Mouse (Mus musculus) embryo, embryonic 11 days (tissue): ENCODE measurements at regions not wholly inside any gene's neighbourhood (a gene's known extent, or its start where the extent isn't known, plus 50 kb on each side); places are given as distances from the start of the nearest gene placed in this dataset.

Experiments used
- DNase-seq: peaks from one replicate; pipeline ENCODE4 v3.0.0-alpha.2; 2015

GRCm38 (mm10) chr4:95155178-95155577 is 103.2 kb upstream of the Jun start:
- DNase-seq: no peak

- DNase-seq: no peak
These were observed 103.8 kb upstream of the Jun start for GRCm38 (mm10) chr4:95155796-95156195.

GRCm38 (mm10) chr4:95156451-95157271 is 104.6 kb upstream of the Jun start:
- DNase-seq: no peak

DNA sequence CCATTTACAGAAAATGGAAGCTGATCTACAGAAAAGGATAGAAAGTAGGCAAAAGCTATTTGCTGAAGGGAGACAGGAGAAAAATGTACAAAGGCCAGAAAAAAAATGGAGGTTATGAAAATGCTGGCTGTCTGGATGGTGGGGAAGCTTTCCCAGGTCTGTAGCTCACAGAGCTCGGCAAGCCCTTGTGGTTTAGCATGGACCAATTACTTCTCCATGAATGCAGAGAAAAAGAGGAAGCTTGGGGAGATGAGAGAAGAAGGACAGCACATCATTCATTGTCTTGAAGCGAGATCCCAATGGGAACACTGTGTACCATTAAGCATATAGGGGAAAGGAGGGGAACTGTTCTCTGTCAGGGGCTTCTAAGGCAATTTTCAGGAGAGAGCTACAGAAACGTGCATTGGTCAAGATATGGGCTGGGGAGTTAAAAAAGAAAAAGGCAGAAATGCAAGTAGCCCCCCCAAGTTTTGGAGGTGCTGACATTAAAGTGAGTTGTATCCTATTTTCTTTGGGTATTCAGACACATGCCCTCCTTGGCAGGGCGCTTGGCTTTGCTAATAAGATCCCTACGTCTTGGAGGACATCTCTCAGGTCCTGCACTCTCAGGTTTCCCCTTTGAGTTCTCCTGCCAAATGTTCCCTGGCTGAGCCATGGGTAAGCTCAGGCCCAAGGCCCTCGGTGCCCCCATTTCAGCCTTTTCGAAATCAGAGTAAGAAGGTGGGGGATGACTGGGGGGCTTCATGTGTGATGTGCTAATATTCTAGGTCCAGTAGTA is 105.8 kb upstream of the Jun start:
- DNase-seq: no peak

GRCm38 (mm10) chr4:95158632-95159424 is 106.8 kb upstream of the Jun start:
- DNase-seq: no peak

DNA sequence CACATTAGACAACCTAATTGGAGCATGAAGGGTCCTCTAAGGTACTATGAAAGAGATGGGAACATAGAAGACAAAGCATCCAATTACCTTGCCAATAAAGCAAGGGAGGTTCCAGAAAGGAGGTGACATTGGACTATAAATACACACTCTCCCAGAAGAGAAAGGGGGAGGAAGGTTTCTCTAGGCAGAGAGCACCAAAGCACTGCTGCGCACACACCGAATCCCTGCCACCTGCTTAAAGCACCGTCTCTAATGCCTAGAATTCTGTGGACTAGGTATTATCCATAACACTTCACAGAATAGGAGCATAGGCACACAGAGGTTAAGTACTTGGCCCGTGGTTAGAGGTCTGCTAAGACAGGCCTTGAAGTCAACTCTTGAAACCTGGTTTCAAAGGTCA is 107.8 kb upstream of the Jun start:
- no peak for DNase-seq

DNA sequence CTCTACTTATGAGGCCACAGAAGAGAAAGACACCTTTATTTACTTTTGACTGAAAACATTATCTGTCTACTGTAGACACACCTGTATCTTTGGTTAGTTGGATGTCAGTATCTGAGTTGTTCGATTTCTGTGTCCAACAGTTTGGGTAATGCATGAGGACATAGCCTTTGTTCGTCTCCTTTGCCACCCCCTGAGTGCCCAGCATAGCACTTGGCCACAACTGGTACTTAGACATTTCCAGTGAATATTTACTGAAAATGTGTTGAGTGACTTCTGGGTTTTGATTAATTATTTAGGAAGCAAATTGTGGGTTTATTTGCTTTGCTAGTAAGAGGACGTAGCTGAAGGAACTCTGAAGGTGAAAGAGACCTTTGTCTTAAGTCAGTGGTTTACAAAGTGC is 108.4 kb upstream of the Jun start:
- no peak for DNase-seq

DNA sequence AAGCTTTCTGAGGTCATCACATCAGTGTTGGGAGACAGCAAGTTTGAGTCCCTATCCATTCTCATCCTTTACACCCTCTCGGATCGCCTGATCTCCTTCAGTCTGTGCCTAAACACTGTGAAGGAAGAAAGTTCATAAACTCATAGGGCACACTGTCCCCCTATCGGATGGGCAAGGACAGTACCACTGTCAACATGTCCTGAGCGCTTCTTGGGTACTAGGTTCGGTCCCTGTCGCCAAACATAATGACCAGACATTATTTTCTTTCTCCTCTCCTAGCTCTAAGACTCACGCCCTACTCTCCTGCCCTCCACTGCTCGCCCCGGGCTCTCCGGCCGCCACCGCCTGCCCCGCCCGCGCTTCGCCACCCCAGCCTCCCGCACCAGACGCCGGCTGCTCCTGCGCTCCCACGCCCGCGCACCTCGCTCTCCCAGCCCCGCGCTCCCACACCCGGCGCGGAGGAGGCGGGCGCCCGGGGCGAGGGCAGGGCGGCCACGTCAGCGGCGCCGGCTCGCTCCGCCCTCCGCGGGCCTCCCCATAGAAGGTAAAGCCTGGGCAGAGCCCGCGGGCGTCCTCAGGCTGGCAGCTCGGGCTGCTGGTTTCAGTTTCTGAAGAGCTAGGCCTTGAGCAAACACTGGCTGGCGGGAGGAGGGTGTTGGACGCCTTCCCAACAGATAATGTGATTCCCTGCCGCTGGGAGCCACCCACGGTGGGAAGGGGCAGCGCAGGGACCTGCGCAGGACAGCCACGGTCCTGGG is 109.1 kb upstream of the Jun start:
- DNase-seq: peak; percentile 91

GRCm38 (mm10) chr4:95161670-95162020 is 109.6 kb upstream of the Jun start:
- no peak for DNase-seq

DNA sequence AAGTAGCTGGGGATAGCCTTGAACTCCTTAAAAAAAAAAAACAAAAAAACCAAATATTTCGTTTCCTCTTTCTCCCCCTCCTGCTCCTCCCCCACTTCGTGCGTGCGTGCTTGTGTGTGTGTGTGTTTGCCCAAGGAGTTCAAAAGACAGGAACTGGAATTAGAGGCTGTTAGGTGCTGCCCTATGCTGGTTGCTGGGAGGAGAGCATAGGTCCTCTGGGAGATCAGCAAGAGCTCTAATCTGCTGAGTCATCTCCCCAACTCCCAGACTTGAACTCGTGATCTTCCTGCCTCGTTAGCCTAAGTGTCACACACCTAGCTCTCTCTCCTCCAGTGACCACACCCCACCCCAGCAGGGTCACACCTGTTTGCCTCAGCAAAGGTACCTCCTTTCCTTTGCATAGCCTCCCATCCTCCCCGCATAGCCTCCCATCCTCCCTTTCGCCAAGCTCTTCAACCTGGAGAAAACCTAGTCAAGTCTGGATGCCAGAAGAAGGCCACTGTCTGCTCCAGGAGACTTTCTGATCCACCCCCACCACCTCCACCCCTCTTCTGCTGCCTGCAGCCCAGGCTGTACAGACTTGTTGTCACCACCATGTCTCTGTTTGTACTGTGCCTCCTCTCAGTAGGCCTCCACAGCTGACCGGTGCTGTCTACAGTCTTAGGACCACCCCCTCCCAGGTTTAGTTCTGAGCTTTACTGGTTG is 110.5 kb upstream of the Jun start:
- no peak for DNase-seq

GRCm38 (mm10) chr4:95163403-95163802 is 111.4 kb upstream of the Jun start:
- DNase-seq: no peak

- DNase-seq: no peak
These were observed 114.5 kb upstream of the Jun start for GRCm38 (mm10) chr4:95166503-95166902.

DNA sequence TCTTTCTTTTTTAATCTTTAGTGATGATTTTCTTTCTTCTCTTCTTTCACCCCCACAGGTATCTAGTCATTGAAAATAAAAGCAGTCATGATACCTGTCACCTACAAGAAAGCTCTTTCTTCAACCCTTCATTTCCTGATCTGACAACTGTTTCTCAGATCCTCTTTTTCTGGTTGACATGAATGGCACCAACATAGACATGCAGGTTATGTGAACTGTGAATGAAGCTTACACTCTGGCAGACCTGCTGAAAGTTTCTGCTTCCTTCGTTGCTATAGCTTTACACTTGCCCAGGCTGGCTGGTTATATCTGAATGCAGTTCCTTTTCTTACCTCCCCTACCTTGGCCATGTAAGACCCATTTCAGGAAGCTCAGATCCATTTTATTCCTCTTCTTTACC is 115.2 kb upstream of the Jun start:
- no peak for DNase-seq

- DNase-seq: no peak
These were observed 117.7 kb upstream of the Jun start for GRCm38 (mm10) chr4:95169702-95170101.

- DNase-seq: no peak
These were observed 125.7 kb upstream of the Jun start for GRCm38 (mm10) chr4:95177753-95178152.

GRCm38 (mm10) chr4:95178467-95178866 is 126.4 kb upstream of the Jun start:
- no peak for DNase-seq

- no peak for DNase-seq
These were observed 126.9 kb upstream of the Jun start for GRCm38 (mm10) chr4:95178900-95179299.

DNA sequence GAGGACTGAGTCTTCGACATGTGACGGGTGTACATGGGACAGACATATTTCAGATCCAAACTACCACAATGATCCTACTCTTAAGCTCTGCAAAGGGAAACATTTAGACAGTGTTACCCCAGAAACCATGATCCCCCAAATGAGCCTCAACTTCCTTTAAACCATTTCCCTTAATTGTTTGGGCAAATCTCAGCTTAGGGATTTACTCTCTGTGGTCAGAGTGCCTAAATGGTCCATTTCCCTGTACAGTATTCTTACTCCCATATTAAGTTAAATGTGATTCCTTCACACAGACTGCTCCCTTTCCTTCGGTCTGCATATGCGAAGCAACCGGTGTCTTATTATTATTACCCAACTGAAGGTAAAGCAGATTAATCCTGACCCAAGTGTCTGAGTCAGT is 128.4 kb upstream of the Jun start:
- DNase-seq: no peak

DNA sequence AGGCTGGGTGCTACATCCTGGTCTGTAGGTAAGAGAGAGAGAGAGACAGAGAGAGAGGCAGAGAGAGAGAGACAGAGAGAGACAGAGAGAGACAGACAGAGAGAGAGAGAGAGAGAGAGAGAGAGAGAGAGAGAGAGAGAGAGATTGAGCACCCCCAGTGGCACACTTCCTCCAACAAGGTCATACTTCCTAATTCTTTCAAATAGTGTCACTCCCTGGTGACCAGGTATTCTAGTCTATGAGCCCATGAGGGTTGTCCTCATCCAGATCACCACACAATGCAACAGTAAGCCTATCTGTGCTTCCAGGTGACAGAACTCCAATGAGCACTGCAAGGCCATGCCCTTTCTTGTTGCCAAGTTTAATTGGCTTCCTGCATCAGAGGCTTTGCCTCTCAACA is 129.0 kb upstream of the Jun start:
- DNase-seq: no peak

DNA sequence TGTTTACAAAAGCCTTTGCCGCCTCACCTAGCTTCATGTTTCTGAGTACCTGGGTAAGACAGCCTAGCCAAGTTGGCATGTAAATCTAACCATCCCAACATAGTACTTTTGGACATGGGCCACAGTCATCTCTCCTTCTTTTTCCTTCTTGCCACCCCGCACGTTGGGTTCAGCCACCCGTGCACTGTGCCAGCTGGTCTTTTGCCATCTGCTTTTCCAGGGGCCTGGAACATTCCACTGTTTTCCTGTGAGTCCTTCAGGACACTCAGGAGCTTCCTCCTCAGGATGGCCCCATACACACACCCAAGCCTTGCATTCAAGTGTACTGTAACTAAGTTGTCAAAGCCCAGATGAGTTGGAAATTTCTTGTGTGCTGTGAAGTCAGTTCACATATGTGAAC is 132.2 kb upstream of the Jun start:
- no peak for DNase-seq

DNA sequence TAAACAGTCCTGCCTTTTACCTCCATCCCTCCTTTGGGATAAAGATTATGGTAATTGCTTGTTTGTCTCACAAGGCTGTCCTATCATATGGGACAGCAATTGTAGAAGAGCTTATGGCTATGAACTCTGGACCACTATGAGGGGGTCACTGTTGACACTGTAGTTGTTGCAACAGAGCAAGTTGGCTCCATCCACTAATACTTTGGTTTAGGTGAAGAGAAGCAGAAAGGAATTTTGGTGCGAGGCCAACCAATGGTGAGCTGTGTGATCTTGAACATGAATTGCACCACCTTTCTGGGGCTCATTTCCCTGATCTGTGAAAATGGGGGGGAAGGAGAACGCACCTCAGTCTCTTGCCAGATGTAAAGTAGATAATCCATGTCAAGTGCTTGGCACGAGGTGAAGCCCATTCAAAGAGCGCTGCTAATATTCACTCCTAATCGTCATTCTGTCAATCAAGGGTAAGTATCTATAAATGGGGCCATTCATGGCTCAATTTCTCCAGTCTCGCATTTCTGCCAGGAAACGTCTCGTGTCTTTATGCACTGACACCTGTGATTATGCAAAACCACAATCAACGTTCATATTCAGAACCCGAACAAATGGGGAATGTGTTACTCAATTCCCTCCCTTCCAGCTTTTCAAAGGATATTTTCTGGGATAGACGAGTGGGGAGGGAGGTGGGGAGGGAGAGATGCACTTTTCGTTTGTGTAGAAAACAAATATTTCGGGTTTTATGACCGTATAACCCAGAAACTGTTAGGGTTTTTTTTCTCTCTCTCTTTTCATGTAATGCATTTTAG is 133.3 kb upstream of the Jun start:
- no peak for DNase-seq

DNA sequence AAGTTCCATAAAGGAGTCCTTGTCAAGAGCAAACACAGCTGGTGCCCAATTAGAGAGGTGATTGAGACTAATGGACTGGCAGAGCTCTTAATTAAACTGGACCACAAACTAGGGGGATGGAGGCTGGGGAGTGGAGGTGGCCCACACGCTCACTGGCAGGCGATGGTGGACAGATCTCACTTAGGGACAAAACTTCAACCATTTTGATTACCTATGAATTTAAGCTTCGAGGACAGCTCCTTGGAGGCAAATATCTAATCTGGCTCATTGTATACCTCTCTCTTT is 133.8 kb upstream of the Jun start:
- DNase-seq: no peak
